Mouse (Mus musculus) right cerebral cortex, postnatal 4 days (tissue): ENCODE data around the gene Hdac11.
"Not testable (repeated sequence)": the region's sequence is repeated elsewhere in the genome, so short reads cannot be mapped to it uniquely, and the experiment has no call there.

ENCODE experiments used
- DNase-seq: peaks from one replicate; pipeline ENCODE4 v3.0.0-alpha.2; 2022

Gene Hdac11

DNA sequence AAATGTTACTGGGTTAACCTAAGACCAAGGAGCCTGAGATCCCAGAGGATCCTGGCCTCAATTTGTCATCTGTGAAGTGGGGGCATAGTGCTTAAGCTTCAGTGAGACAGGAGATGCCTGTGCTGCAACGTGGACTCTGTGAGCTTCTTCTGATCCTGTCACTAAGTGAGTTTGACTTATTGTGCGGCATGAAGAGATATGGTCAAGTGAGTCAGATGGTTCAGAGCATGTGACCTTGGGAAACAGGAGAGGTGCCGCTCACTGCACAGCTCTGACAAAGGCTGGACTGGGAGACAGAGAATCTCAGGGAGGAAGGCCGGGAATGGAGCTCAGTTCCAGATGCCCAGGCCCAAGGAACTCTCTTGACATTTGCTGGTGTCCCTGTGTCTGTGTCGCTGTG is 49.3 kb downstream of the Hdac11 start:
- no peak for DNase-seq

DNA sequence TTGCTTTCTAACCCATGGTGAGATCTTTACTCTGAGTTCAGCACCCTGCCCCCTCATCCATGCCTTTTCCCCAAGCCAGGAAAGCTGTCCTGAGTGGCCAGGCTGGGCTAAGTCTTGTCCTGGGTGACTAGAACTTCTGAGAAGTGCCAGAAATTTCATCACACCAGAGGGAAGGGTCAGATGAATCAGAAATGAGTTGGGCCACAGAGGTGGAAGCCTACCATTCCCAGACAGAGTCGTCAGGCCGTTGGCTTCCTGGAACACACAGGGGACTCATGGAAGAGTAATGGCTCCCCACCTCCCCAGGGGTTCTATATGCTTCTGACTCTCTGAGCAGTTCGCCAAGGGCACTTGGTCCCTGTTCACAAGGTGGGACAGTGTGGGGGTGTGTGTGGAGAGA is 51.0 kb downstream of the Hdac11 start:
- no peak for DNase-seq

GRCm38 (mm10) chr6:91209780-91210179 is 53.3 kb downstream of the Hdac11 start:
- no peak for DNase-seq

GRCm38 (mm10) chr6:91210852-91211251 is 54.4 kb downstream of the Hdac11 start:
- no peak for DNase-seq

- not testable (repeated sequence) for DNase-seq
Measured at GRCm38 (mm10) chr6:91212155-91212554, 55.7 kb downstream of the Hdac11 start, which contains the start of gene Fbln2. Gene Fbln2 (plus strand): TSS chr6:91212455.

- DNase-seq: peak; percentile 56
Measured at GRCm38 (mm10) chr6:91212571-91212970, 56.1 kb downstream of the Hdac11 start.

DNA sequence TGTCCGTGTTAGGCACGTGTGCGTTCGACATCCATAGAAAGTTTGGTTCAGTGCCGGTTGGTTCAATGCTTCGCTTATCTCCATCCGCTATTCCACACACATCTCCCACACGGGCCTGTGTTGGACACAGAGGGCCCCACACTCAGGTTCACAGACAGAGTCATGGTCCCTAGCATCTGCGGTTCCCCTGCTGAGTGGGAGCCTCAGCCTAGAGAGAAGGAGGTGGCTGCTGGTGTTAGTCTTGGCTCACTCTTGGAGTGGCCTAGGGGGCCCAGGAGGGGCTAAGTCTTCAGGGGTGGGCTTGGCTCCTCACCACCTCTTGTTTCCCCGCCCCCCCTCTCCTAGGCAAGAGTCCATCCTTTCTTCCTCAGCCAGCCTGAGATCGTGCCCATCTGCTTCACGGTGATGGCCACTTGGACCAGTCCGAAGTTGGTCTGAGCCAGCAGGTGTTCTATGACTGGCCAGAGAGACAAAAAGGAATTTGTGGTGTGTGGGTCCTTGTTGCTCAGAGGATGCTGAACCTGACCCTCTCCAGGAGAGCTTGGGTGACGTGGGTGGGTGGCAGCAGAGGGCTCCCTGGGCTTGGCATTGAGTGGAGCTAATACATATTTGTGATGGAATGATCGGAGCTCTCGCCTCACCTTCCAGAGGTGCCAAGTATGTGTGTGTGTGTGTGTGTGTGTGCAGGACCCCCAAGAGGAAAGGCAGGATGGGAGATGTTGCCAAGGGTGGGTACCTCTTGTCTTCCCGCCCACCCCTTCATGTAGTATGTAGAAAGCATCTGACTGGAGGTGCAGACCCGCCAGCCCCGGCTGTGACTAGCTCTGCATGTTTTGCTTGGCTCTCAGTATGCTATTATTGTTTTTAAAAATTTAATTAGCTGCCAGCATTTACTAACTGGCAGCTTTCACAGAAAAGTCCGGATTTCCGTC is 57.1 kb downstream of the Hdac11 start:
- no peak for DNase-seq

DNA sequence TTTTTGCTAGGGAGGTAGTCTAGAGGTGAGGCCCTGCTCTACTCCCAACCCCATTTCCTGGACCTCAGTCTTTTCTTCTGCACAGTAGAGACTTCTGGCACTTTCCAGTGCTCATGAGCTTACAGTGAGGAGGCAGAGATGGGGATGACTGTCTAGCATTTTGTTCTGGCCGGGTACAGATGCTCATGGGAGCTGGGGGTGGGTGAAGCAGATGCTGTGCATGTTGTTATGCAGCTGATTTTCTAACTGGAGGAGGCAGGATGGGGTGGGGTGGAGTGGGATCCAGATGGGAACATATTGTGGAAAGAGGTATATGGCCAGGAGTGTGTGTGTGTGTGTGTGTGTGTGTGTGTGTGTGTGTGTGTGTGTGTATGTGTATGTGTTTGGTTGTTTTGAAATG is 59.0 kb downstream of the Hdac11 start:
- DNase-seq: no peak

DNA sequence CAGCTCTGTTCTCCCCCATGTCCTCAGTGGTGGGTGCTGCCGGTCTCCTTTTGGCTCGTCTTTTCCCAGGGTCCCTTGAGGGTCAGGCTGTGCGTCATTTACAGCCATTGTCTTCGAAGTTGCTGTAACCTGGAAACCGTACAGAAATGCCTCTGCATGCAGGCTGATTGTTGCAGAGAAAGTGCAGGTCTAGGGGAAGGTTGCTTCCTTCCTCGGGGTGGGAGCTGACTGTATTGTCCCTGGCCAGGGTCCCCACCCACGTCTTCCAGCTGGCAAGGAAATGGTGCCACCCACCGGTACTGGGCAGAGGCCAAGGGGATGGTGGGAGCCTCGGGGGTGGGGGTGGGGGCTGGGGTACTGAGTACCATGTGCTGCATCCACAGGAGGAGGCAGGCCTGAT is 62.0 kb downstream of the Hdac11 start:
- DNase-seq: no peak

- DNase-seq: no peak
Measured at GRCm38 (mm10) chr6:91218871-91219270, 62.4 kb downstream of the Hdac11 start.

DNA sequence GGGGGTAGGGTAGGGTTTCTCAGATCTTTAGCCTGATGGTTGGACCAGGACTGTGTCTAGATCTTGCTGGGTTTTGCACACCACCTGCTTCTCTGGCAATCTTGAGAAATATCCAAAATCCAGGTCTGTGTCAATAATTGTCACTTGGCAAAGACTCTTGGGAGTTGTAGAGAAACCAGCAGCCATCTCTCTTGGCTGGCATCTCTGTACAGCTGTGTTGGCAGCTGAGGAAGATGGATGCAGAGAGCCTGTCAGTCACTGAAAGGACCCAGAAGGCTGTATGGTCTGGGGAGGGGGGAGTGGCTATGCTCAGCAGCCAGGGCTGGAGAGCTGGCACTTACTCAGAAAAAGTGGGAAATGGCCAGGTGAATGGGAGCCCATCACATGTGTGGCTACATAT is 63.6 kb downstream of the Hdac11 start:
- DNase-seq: no peak

- DNase-seq: no peak
Measured at GRCm38 (mm10) chr6:91221094-91221493, 64.6 kb downstream of the Hdac11 start.

DNA sequence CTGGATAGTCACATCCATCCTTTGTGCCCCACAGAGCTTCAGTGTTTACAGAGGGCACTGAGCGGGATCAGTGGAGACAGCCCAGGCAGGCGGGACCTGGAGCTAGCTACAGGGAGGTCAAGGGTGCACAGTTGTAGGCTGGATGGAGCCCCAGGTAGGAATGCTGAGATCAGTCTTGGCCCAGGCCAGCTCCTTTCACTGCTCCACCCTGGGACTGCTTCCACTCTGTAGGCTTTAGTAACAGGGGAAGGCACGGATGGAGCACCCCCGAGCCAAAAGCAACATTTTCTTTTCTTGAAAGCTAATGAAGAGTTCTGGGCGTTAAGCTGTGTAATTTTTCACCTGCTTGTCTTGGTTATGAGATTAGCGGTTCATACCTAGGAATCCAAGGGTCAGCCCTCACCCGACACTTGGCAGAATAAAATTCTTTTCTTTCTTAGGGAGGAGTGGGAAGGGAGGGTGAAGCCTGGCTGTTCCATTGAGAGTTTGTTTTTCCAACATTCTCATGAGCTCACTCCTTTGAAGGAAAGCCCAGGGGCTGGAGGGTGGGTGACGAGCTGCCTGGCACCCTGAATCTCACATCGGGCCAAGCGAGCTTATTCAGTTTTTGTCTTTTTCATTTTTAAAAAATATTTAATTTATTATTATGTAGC is 66.4 kb downstream of the Hdac11 start:
- no peak for DNase-seq
